Mouse (Mus musculus) limb, embryonic 11.5 days (tissue): ENCODE results near the gene Tnfrsf13b. TPM values are rescaled to one million over a fixed set of nuclear protein-coding genes. Genes with fewer than 3 reads are reported as not detected.
"Not testable (repeated sequence)": the region's sequence is repeated elsewhere in the genome, so short reads cannot be mapped to it uniquely, and the experiment has no call there.

Experiments
- ATAC-seq: fragments of 200-750 bp; cut with Nextera tagmentation; 2 replicates; pipeline ENCODE4 v1.8.0; 2017; ENCODE audit warnings: low read depth; ENCODE audit not compliant: insufficient number of reproducible peaks, low FRiP score, low TSS enrichment
- DNase-seq: peaks from one replicate; pipeline ENCODE4 v3.0.0-alpha.2; 2015; ENCODE audit warnings: low spot score
- H3K27ac ChIP-seq: fragments of 300-500 bp; sonication (generic); replicated peaks from 2 replicates; pipeline ENCODE4 v1.5.1; 2014; ENCODE audit warnings: low read depth, mild to moderate bottlenecking, low read length
- H3K27me3 ChIP-seq: fragments of 300-500 bp; sonication (generic); 2 replicates; pipeline ENCODE4 v1.6.1; 2014; ENCODE audit warnings: mild to moderate bottlenecking, low read length, mixed read lengths; ENCODE audit not compliant: control insufficient read depth, insufficient read depth
- H3K36me3 ChIP-seq: fragments of 300-500 bp; sonication (generic); 2 replicates; pipeline ENCODE4 v1.6.1; 2014; ENCODE audit warnings: mild to moderate bottlenecking, low read length, moderate library complexity, mixed read lengths; ENCODE audit not compliant: control insufficient read depth, insufficient read depth
- H3K4me1 ChIP-seq: fragments of 300-500 bp; sonication (generic); 2 replicates; pipeline ENCODE4 v1.6.1; 2014; ENCODE audit warnings: low read length, mixed read lengths; ENCODE audit not compliant: control insufficient read depth, insufficient read depth
- H3K4me2 ChIP-seq: fragments of 300-500 bp; sonication (generic); 2 replicates; pipeline ENCODE4 v1.6.1; 2014; ENCODE audit warnings: low read depth, mild to moderate bottlenecking, moderate library complexity; ENCODE audit not compliant: severe bottlenecking
- H3K4me3 ChIP-seq: fragments of 300-500 bp; sonication (generic); 2 replicates; pipeline ENCODE4 v1.5.1; 2014; ENCODE audit warnings: low read depth, low read length
- H3K9ac ChIP-seq: fragments of 300-500 bp; sonication (generic); 2 replicates; pipeline ENCODE4 v1.6.1; 2014; ENCODE audit warnings: mild to moderate bottlenecking, low read length
- H3K9me3 ChIP-seq: fragments of 300-500 bp; sonication (generic); 2 replicates; pipeline ENCODE4 v1.6.1; 2016; ENCODE audit warnings: low read length; ENCODE audit not compliant: control insufficient read depth
- WGBS: fragments of 180-500 bp; shearing (Covaris S2); extraction: QIAGEN DNeasy Blood & Tissue Kit; methylation state at CpG from one replicate; pipeline ENCODE4 v1.1.7; 2014; 5-methylcytosine and 5-hydroxymethylcytosine counted together
- polyA plus RNA-seq: library from polyadenylated mRNA; unstranded; fragments of >200 nt; fragmentation: Nextera tagmentation; extraction: Ambion mirVana; gene quantifications from 2 replicates; pipeline ENCODE4 v1.2.1, GENCODE M21; 2014

The Tnfrsf13b gene
- polyA plus RNA-seq, 1 experiment from 2014 or later, result 0.99 TPM

GRCm38 (mm10) chr11:61122283-61122768 lies 4.2 kb upstream of the Tnfrsf13b start:
- no peak overlapping the region for H3K4me2 ChIP-seq
- DNase-seq (no peak), ATAC-seq (no peak)
- H3K9ac ChIP-seq, result no peak overlapping the region
- H3K9me3 ChIP-seq, result no peaks in the 10 kb centered on the region
- H3K4me3 ChIP-seq, result no peak overlapping the region
- H3K4me1 ChIP-seq, result no peaks in the 10 kb centered on the region
- no peaks in the 10 kb centered on the region for H3K27me3 ChIP-seq
- no peaks in the 10 kb centered on the region for H3K36me3 ChIP-seq
- no peak overlapping the region for H3K27ac ChIP-seq
- WGBS, result 85% methylated on average over 9 of the region's 9 CpGs

GRCm38 (mm10) chr11:61122769-61123288 lies 3.7 kb upstream of the Tnfrsf13b start:
- Histone ChIP-seq H3K4me1 (no peaks in the 10 kb centered on the region), H3K4me2 (no peak overlapping the region), H3K4me3 (no peak overlapping the region), H3K9ac (no peak overlapping the region), H3K9me3 (no peaks in the 10 kb centered on the region), H3K27ac (no peak overlapping the region), H3K27me3 (no peaks in the 10 kb centered on the region), H3K36me3 (no peaks in the 10 kb centered on the region)
- WGBS, result 91% methylated on average over 8 of the region's 8 CpGs
- DNase-seq (no peak), ATAC-seq (no peak)

- Histone ChIP-seq H3K4me3 (no peak overlapping the region), H3K4me2 (no peak overlapping the region), H3K27me3 (no peaks in the 10 kb centered on the region), H3K9ac (no peak overlapping the region), H3K36me3 (no peaks in the 10 kb centered on the region), H3K27ac (no peak overlapping the region), H3K4me1 (no peaks in the 10 kb centered on the region), H3K9me3 (no peaks in the 10 kb centered on the region)
- no peak for DNase-seq
- ATAC-seq, result no peak
- 67% methylated on average over 3 of the region's 3 CpGs for WGBS
These were observed 2.7 kb upstream of the Tnfrsf13b start for GRCm38 (mm10) chr11:61123886-61124285.

GRCm38 (mm10) chr11:61125970-61126369 lies 585 bp upstream of the Tnfrsf13b start:
- H3K4me1 ChIP-seq, result no peaks in the 10 kb centered on the region

GRCm38 (mm10) chr11:61127421-61128055 lies 983 bp downstream of the Tnfrsf13b start:
- Histone ChIP-seq H3K27me3 (no peaks in the 10 kb centered on the region), H3K4me2 (no peak overlapping the region), H3K4me3 (no peak overlapping the region), H3K9me3 (no peaks in the 10 kb centered on the region), H3K4me1 (no peaks in the 10 kb centered on the region), H3K9ac (no peak overlapping the region), H3K27ac (no peak overlapping the region), H3K36me3 (no peaks in the 10 kb centered on the region)
- DNase-seq (no peak), ATAC-seq (no peak)
- 93% methylated on average over 8 of the region's 8 CpGs for WGBS

More at GRCm38 (mm10) chr11:61125970-61126369, 585 bp upstream of the Tnfrsf13b start:
- Histone ChIP-seq H3K4me2 (no peak overlapping the region), H3K9ac (no peak overlapping the region), H3K9me3 (no peaks in the 10 kb centered on the region), H3K36me3 (no peaks in the 10 kb centered on the region), H3K4me3 (no peak overlapping the region), H3K27ac (no peak overlapping the region), H3K27me3 (no peaks in the 10 kb centered on the region)
- 91% methylated on average over 5 of the region's 5 CpGs for WGBS
- ATAC-seq, result no peak
- DNase-seq, result no peak

DNA sequence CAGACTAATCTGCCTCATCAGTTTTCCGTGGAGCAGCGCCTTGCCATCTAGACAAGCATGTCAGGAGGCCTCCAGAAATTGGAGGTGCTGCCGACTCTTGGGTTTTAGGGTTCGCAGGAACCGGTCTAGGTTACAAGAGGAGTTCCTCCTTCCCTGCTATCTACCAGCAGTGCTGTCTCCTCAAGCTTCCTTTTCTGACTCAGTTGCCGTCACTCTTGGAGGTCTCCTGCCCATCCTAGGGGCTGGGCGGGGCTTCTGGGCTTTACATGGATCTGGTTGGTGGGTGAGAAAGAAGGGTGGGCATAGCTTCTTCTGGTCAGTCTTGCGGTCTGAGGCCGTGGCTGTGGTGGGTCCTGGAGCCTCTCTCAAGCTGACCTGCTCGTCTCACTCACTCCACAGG lies 2.8 kb downstream of the Tnfrsf13b start:
- no peaks in the 10 kb centered on the region for H3K4me1 ChIP-seq

GRCm38 (mm10) chr11:61130646-61131045 lies 4.1 kb downstream of the Tnfrsf13b start:
- H3K4me2 ChIP-seq, H3K27ac ChIP-seq, H3K9me3 ChIP-seq, DNase-seq, H3K36me3 ChIP-seq, H3K4me1 ChIP-seq, H3K9ac ChIP-seq, ATAC-seq, H3K27me3 ChIP-seq, H3K4me3 ChIP-seq: not testable (repeated sequence)
- WGBS, result 88% methylated on average over 4 of the region's 4 CpGs

More for the DNA sequence above, 2.8 kb downstream of the Tnfrsf13b start:
- Histone ChIP-seq H3K4me2 (no peak overlapping the region), H3K9me3 (no peaks in the 10 kb centered on the region), H3K27ac (no peak overlapping the region), H3K9ac (no peak overlapping the region), H3K36me3 (no peaks in the 10 kb centered on the region), H3K27me3 (no peaks in the 10 kb centered on the region), H3K4me3 (no peak overlapping the region)
- ATAC-seq, result no peak
- WGBS, result 44% methylated on average over 10 of the region's 10 CpGs
- no peak for DNase-seq

DNA sequence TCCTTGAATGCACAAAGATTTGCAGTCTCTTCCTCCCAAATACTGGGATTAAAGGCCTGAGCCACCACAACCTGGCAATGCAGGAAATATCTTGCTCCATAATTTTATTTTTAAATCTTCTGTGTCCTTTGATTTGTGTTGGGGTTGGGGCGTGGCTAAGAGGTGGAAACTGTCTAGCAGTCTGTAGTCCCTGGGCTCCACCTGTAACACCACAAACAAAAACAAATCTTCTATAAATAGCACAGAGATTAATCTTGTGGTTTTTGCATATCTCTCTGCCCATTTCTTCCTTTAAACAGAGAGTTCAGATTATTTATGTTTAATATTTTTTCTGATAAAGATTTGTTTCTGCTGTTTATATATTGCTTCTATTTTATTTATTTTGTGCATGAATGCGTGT lies 6.4 kb downstream of the Tnfrsf13b start:
- Histone ChIP-seq H3K4me3 (no peak overlapping the region), H3K27ac (no peak overlapping the region), H3K4me1 (no peaks in the 10 kb centered on the region), H3K9me3 (no peaks in the 10 kb centered on the region), H3K9ac (no peak overlapping the region), H3K27me3 (no peaks in the 10 kb centered on the region), H3K36me3 (no peaks in the 10 kb centered on the region), H3K4me2 (no peak overlapping the region)
- 81% methylated on average over 2 of the region's 2 CpGs for WGBS
- no peak for ATAC-seq
- no peak for DNase-seq
